Mouse (Mus musculus): ENCODE data around the gene Ppp1r9a. TPM values are rescaled to one million over a fixed set of nuclear protein-coding genes. Genes with fewer than 3 reads are reported as not detected.

Gene Ppp1r9a
- polyA plus RNA-seq, 1 experiment from 2014 or later, result 51.9 TPM

DNA sequence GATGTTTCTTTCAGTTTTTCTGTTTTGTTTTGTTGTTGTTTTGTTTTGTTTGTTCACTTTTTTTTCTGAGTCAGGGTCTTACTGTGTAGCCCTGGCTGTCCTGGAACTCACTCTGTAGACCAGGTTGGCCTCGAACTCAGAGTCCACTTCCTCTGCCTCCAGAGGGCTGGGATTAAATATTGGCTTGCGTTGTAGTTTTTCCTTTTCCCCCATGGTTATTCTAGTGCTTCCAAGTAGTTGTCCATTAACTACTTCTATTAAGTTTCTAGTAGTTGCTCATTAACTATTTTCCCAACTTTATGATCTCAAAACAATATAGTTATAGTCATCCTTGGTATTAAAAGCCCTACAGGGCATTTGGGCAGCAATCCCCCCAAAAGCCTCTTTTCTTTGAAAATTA lies 41.1 kb downstream of the Ppp1r9a start:
- no peak overlapping the region for H3K4me2 ChIP-seq (replicated peaks)
- H3K9ac ChIP-seq, result no peak overlapping the region
- DNase-seq (ENCODE audit: low spot score) (no peak), ATAC-seq (ENCODE audit: low FRiP score) (no peak)
- no peak overlapping the region for H3K4me3 ChIP-seq (replicated peaks; ENCODE audit: low read length)
- H3K9me3 ChIP-seq (ENCODE audit: control insufficient read depth, low read length), result no peaks in the 10 kb centered on the region
- H3K27me3 ChIP-seq (ENCODE audit: control insufficient read depth, insufficient read depth, low read length), result no peaks in the 10 kb centered on the region
- no peak overlapping the region for H3K27ac ChIP-seq
- H3K36me3 ChIP-seq (replicated peaks; ENCODE audit: control insufficient read depth, insufficient read depth), result no peaks in the 10 kb centered on the region
- WGBS, result 84% methylated on average over 2 of the region's 2 CpGs
- 0 out of 2 replicates have a peak, but pooled peaks cover 8% of the 10 kb centered on the region for H3K4me1 ChIP-seq (replicated peaks; ENCODE audit: control insufficient read depth, insufficient read depth, low read length)

DNA sequence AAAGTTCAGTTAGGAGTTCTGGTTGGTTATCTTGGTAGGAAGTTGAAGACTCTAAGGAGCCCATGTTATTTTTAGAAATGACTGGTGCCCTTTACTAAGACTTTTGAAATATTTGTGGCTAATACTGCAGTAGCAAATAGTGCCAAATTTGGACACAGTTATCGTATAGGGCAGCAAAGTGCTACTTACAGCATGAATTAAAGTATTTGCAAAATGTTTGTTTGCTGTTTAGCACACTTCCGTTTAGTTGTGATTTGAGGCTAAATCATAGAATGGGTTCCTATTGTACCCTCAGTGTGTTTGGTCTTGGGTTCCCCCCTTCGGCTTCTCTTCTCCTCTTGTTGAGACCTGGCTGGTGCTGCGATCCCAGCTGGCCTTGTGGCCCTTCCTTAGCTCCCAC lies 45.3 kb downstream of the Ppp1r9a start:
- Histone ChIP-seq H3K4me3 (replicated peaks; ENCODE audit: low read length) (no peak overlapping the region), H3K36me3 (replicated peaks; ENCODE audit: control insufficient read depth, insufficient read depth) (no peaks in the 10 kb centered on the region), H3K27ac (no peak overlapping the region), H3K4me2 (replicated peaks) (no peak overlapping the region), H3K4me1 (replicated peaks; ENCODE audit: control insufficient read depth, insufficient read depth, low read length) (0 out of 2 replicates have a peak, but pooled peaks cover 5% of the 10 kb centered on the region), H3K9ac (no peak overlapping the region), H3K9me3 (ENCODE audit: control insufficient read depth, low read length) (no peaks in the 10 kb centered on the region), H3K27me3 (ENCODE audit: control insufficient read depth, insufficient read depth, low read length) (no peaks in the 10 kb centered on the region)
- DNase-seq (ENCODE audit: low spot score) (no peak), ATAC-seq (ENCODE audit: low FRiP score) (no peak)
- 90% methylated on average over 4 of the region's 4 CpGs for WGBS

DNA sequence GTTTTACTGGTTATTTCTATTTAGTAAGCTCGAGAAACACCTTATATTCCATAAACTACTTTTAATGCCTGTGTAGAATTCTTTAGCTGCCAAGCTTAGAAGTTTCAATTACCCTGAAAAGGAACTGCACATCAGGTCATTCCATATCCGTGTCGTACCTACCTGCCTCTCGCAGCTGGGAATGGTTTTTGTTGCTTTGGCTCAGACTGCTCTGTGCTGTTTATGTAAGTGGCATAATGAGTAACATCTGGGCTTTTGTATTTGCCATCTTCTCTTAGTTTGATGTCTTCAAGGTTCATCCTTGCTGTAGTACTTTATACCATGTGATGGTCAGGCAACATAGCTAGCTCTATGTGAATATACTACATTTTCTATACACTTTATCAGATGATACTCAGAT lies 47.0 kb downstream of the Ppp1r9a start:
- H3K27me3 ChIP-seq (ENCODE audit: control insufficient read depth, insufficient read depth, low read length), result no peaks in the 10 kb centered on the region

DNA sequence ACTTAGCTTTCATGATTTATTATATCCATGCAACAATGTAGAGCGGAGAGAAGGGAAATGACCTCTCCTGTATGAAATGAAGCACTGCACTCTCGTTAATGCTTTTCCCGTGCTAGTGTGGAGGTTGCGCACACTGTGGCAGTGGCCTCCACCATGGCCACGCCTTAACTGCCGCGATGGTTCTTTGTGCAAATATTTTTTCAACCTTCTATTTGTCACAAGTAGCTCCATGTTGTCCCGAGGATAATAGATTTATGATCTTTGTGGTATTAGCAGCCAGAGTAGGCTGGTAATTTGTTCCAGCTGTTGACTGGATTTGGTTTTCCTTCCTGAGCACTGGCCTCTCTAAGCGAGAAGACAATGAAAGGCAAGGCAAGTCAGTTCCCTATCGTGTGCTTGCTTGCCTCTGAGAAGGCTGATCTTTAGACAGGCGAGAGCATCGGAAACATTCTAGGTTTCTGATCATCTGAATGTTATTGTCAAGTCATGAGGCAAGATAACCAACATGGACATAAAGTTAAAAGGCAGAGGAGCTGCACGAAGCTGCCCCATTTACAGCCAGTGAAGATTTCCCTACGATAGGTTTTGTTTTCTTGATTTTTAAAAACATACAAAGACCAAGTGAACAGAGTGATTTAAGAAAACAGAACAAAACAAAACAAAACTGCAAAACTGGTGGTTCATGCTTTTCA lies 50.5 kb downstream of the Ppp1r9a start:
- Histone ChIP-seq H3K4me3 (replicated peaks; ENCODE audit: low read length) (no peak overlapping the region), H3K4me1 (replicated peaks; ENCODE audit: control insufficient read depth, insufficient read depth, low read length) (0 out of 2 replicates have a peak, but pooled peaks cover 5% of the 10 kb centered on the region), H3K9me3 (ENCODE audit: control insufficient read depth, low read length) (no peaks in the 10 kb centered on the region), H3K4me2 (replicated peaks) (no peak overlapping the region), H3K9ac (no peak overlapping the region), H3K27ac (no peak overlapping the region), H3K36me3 (replicated peaks; ENCODE audit: control insufficient read depth, insufficient read depth) (no peaks in the 10 kb centered on the region), H3K27me3 (ENCODE audit: control insufficient read depth, insufficient read depth, low read length) (no peaks in the 10 kb centered on the region)
- no peak for ATAC-seq (ENCODE audit: low FRiP score)
- DNase-seq (ENCODE audit: low spot score), result no peak
- 85% methylated on average over 14 of the region's 14 CpGs for WGBS

More for the DNA sequence above, 47.0 kb downstream of the Ppp1r9a start:
- H3K9ac ChIP-seq, result no peak overlapping the region
- H3K27ac ChIP-seq, result no peak overlapping the region
- H3K4me1 ChIP-seq (replicated peaks; ENCODE audit: control insufficient read depth, insufficient read depth, low read length), result 0 out of 2 replicates have a peak, but pooled peaks cover 5% of the 10 kb centered on the region
- WGBS, result 90% methylated on average over 4 of the region's 4 CpGs
- H3K4me3 ChIP-seq (replicated peaks; ENCODE audit: low read length), result no peak overlapping the region
- H3K4me2 ChIP-seq (replicated peaks), result no peak overlapping the region
- H3K9me3 ChIP-seq (ENCODE audit: control insufficient read depth, low read length), result no peaks in the 10 kb centered on the region
- no peaks in the 10 kb centered on the region for H3K36me3 ChIP-seq (replicated peaks; ENCODE audit: control insufficient read depth, insufficient read depth)
- DNase-seq (ENCODE audit: low spot score) (no peak), ATAC-seq (ENCODE audit: low FRiP score) (no peak)

DNA sequence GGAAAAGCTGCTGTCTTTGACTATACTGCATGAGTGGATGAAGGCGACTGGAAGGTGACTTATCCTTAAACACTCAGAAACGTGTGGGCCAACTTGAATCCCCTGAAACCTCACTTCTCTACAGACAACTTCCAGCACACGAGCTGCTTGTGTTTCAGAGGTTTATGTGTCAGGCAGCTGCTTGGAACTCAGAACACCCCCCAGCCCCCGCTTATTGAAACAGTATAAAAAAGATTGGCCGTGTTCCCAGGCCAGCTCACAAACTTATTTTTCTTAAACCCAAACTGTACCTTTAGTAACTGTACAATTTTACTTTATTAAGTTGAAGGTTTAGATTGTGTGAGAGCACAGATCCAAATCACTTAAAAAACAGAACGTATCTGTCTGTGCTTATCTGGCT lies 53.9 kb downstream of the Ppp1r9a start:
- DNase-seq (ENCODE audit: low spot score), result no peak
- no peak overlapping the region for H3K9ac ChIP-seq
- H3K9me3 ChIP-seq (ENCODE audit: control insufficient read depth, low read length), result no peaks in the 10 kb centered on the region
- no peak for ATAC-seq (ENCODE audit: low FRiP score)
- H3K4me3 ChIP-seq (replicated peaks; ENCODE audit: low read length), result no peak overlapping the region
- no peak overlapping the region for H3K4me2 ChIP-seq (replicated peaks)
- 71% methylated on average over 6 of the region's 6 CpGs for WGBS
- H3K4me1 ChIP-seq (replicated peaks; ENCODE audit: control insufficient read depth, insufficient read depth, low read length), result no peaks in the 10 kb centered on the region
- H3K36me3 ChIP-seq (replicated peaks; ENCODE audit: control insufficient read depth, insufficient read depth), result no peaks in the 10 kb centered on the region
- H3K27me3 ChIP-seq (ENCODE audit: control insufficient read depth, insufficient read depth, low read length), result no peaks in the 10 kb centered on the region
- H3K27ac ChIP-seq, result no peak overlapping the region

DNA sequence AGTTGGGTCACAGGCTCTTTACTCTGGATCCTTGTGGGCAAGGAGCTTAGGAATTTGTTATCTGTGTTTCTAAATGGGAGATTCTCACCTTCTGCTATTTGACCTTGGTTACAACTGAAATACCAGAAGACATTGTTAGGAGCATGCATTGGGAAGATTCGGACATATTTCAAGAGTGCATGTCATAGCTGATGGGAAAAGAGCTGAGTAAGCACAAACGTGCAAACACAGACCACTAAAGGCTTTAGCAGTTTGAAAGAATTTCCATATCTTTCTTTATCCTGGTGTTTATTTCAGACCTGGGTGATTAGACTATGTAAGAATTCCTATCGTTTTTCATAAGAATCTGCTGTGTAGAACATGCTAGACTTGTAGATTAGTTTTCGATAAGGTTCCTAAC lies 59.5 kb downstream of the Ppp1r9a start:
- H3K4me3 ChIP-seq (replicated peaks; ENCODE audit: low read length), result no peak overlapping the region
- H3K9me3 ChIP-seq (ENCODE audit: control insufficient read depth, low read length), result no peaks in the 10 kb centered on the region
- ATAC-seq (ENCODE audit: low FRiP score), result no peak
- no peaks in the 10 kb centered on the region for H3K36me3 ChIP-seq (replicated peaks; ENCODE audit: control insufficient read depth, insufficient read depth)
- no peak overlapping the region for H3K27ac ChIP-seq
- H3K9ac ChIP-seq, result no peak overlapping the region
- WGBS, result 77% methylated on average over 4 of the region's 4 CpGs
- H3K4me2 ChIP-seq (replicated peaks), result no peak overlapping the region
- no peaks in the 10 kb centered on the region for H3K4me1 ChIP-seq (replicated peaks; ENCODE audit: control insufficient read depth, insufficient read depth, low read length)
- no peak for DNase-seq (ENCODE audit: low spot score)
- no peaks in the 10 kb centered on the region for H3K27me3 ChIP-seq (ENCODE audit: control insufficient read depth, insufficient read depth, low read length)

DNA sequence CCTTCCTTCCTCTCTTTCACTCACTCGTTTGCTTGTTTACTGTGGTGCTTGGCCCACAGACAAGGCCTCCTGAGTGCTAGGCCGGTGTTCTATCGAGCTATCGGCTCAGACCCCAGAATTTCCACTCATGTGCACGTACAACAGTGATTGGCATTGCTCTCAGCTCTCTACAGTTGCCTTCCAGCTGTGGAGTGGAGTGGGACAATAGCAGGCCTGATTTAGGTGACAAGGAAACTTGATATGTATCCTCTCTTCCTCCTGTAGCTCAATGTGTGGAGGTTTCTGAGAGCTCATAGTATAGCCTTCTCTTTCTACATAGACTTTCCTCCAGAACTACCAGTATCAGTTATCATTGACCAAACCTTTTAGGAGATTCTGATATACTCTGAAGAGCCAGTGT lies 60.3 kb downstream of the Ppp1r9a start:
- H3K27ac ChIP-seq, result no peak overlapping the region
- no peaks in the 10 kb centered on the region for H3K36me3 ChIP-seq (replicated peaks; ENCODE audit: control insufficient read depth, insufficient read depth)
- ATAC-seq (ENCODE audit: low FRiP score) (no peak), DNase-seq (ENCODE audit: low spot score) (no peak)
- no peaks in the 10 kb centered on the region for H3K4me1 ChIP-seq (replicated peaks; ENCODE audit: control insufficient read depth, insufficient read depth, low read length)
- H3K4me3 ChIP-seq (replicated peaks; ENCODE audit: low read length), result no peak overlapping the region
- H3K9me3 ChIP-seq (ENCODE audit: control insufficient read depth, low read length), result no peaks in the 10 kb centered on the region
- 82% methylated on average over 5 of the region's 5 CpGs for WGBS
- H3K27me3 ChIP-seq (ENCODE audit: control insufficient read depth, insufficient read depth, low read length), result no peaks in the 10 kb centered on the region
- H3K4me2 ChIP-seq (replicated peaks), result no peak overlapping the region
- H3K9ac ChIP-seq, result no peak overlapping the region

DNA sequence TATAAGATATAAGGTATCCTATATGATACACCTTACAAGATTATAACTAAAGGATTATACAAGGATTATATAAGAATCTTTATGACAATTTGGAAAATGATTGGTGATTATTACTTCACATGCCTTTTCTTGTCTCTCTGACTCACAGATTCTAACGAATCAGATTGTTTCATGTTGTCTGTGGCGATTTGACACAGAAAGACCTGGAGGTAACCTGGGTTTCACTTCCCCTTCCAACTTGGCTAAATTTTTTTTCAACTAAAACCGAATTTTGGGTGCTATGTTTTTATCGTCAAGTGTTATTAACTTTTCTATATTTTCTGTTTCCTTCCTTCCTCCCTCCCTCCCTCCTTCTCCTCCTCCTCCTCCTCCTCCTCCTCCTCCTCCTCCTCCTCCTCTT lies 64.5 kb downstream of the Ppp1r9a start:
- Histone ChIP-seq H3K4me1 (replicated peaks; ENCODE audit: control insufficient read depth, insufficient read depth, low read length) (no peaks in the 10 kb centered on the region), H3K4me3 (replicated peaks; ENCODE audit: low read length) (no peak overlapping the region), H3K4me2 (replicated peaks) (no peak overlapping the region), H3K9ac (no peak overlapping the region), H3K9me3 (ENCODE audit: control insufficient read depth, low read length) (no peaks in the 10 kb centered on the region), H3K27me3 (ENCODE audit: control insufficient read depth, insufficient read depth, low read length) (no peaks in the 10 kb centered on the region), H3K27ac (no peak overlapping the region), H3K36me3 (replicated peaks; ENCODE audit: control insufficient read depth, insufficient read depth) (no peaks in the 10 kb centered on the region)
- DNase-seq (ENCODE audit: low spot score), result no peak
- ATAC-seq (ENCODE audit: low FRiP score), result no peak
- WGBS, result 94% methylated on average over 4 of the region's 4 CpGs

DNA sequence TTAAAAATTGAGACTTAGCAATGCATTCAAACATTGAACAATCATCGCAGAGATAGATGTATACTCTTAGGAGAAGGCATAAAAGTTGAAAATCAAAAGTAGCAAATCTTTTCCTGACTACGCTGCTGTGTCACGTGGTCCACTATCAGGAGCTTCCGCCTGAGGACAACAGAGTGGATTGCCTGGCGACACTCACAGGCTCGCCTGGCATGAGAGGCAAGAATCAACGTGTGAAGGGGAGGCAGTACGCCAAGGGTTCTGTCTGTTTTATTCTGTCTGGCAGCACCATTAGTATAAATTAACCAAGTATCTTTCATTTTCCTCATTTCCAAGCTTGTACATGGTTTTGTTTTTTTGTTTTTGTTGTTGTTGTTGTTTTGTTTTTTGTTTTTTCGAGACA lies 68.5 kb downstream of the Ppp1r9a start:
- Histone ChIP-seq H3K4me1 (replicated peaks; ENCODE audit: control insufficient read depth, insufficient read depth, low read length) (no peaks in the 10 kb centered on the region), H3K27ac (no peak overlapping the region), H3K9me3 (ENCODE audit: control insufficient read depth, low read length) (no peaks in the 10 kb centered on the region), H3K9ac (no peak overlapping the region), H3K4me2 (replicated peaks) (no peak overlapping the region), H3K27me3 (ENCODE audit: control insufficient read depth, insufficient read depth, low read length) (no peaks in the 10 kb centered on the region), H3K4me3 (replicated peaks; ENCODE audit: low read length) (no peak overlapping the region), H3K36me3 (replicated peaks; ENCODE audit: control insufficient read depth, insufficient read depth) (no peaks in the 10 kb centered on the region)
- 80% methylated on average over 9 of the region's 9 CpGs for WGBS
- DNase-seq (ENCODE audit: low spot score) (no peak), ATAC-seq (ENCODE audit: low FRiP score) (no peak)

DNA sequence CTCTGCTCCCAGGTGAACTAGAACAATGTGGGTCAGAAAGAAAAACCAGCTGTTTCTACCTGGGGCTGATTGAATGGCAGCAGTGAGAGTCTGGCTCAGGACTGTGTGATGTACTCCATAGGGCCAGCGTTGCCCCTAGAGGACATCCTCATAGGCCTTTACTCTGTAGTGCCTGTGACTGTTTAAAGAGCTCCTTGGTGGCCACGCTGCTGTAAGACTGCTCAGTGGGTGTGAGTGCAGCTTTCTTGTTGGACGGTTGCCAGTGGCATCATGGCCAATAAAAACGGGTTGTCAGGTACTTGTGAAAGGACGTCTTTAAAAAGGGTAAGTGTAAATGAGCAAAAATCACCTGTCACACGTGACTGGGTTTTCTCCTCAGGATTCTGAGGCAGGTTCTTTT lies 70.1 kb downstream of the Ppp1r9a start:
- WGBS, result 53% methylated on average over 6 of the region's 6 CpGs
- Histone ChIP-seq H3K4me1 (replicated peaks; ENCODE audit: control insufficient read depth, insufficient read depth, low read length) (no peaks in the 10 kb centered on the region), H3K9me3 (ENCODE audit: control insufficient read depth, low read length) (no peaks in the 10 kb centered on the region), H3K27me3 (ENCODE audit: control insufficient read depth, insufficient read depth, low read length) (no peaks in the 10 kb centered on the region), H3K9ac (no peak overlapping the region), H3K36me3 (replicated peaks; ENCODE audit: control insufficient read depth, insufficient read depth) (no peaks in the 10 kb centered on the region), H3K27ac (no peak overlapping the region), H3K4me3 (replicated peaks; ENCODE audit: low read length) (no peak overlapping the region), H3K4me2 (replicated peaks) (no peak overlapping the region)
- DNase-seq (ENCODE audit: low spot score) (no peak), ATAC-seq (ENCODE audit: low FRiP score) (no peak)
